Mouse (Mus musculus) CH12.LX (cell line): ENCODE measurements at regions not wholly inside any gene's neighbourhood (a gene's known extent, or its start where the extent isn't known, plus 50 kb on each side); places are given as distances from the start of the nearest gene placed in this dataset.

Experiments
- CTCF ChIP-seq, 2 experiments: IDR thresholded peaks in 1 of 2; conservative IDR thresholded peaks in 1 of 2; 2 replicates each; pipeline ENCODE4 v1.5.1; 2011 to 2012; ENCODE audit warnings: low read depth in 2 of 2, low read length in 2 of 2, improper control_type of control experiment in 1 of 2, inconsistent platforms in 1 of 2, mild to moderate bottlenecking in 1 of 2, moderate library complexity in 1 of 2
- RAD21 ChIP-seq: IDR thresholded peaks from 2 replicates; pipeline ENCODE4 v1.6.1; 2011; ENCODE audit warnings: low read depth, mild to moderate bottlenecking, low read length, improper control_type of control experiment, moderate library complexity
- RCOR1 ChIP-seq: conservative IDR thresholded peaks from 2 replicates; pipeline ENCODE4 v1.6.1; 2012; ENCODE audit warnings: low read depth, mild to moderate bottlenecking, inconsistent platforms, low read length, improper control_type of control experiment

DNA sequence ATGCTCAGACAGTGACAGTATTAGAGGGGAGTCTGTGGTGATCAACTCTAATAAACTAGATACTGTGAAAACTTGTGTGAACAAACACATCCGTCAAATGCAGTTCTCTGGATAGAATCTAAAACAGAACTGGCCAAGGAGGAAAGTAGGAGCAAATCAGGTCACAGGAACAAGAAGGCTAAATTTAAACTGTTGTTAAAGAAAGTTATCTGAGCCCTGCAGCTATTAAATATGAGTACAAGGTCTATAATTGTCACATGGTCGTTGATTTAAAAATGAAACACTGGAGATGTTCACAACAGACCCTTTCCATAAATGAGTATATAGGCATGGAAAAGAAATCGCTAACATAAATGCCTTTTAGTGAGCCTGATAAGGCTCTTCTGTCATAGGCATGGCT is 156.4 kb downstream of the Sptssa start:
- TF ChIP-seq CTCF (conservative IDR thresholded peaks at IDR 0.05 in 1 of 2, IDR thresholded peaks at IDR 0.05 in 1 of 2; ENCODE audit: low read depth in 2 of 2, low read length in 2 of 2), result no peak
- TF ChIP-seq RAD21, result no peak
- no peak for TF ChIP-seq RCOR1
